Mouse (Mus musculus): ENCODE measurements at regions not wholly inside any gene's neighbourhood (a gene's known extent, or its start where the extent isn't known, plus 50 kb on each side); places are given as distances from the start of the nearest gene placed in this dataset.

GRCm38 (mm10) chr1:90668787-90669186 lies 66.0 kb downstream of the Cops8 start:
- DNase-seq = no peak

- DNase-seq = no peak
Observed at GRCm38 (mm10) chr1:90669237-90669636, 66.5 kb downstream of the Cops8 start.

GRCm38 (mm10) chr1:90670346-90670745 lies 67.6 kb downstream of the Cops8 start:
- DNase-seq = no peak

GRCm38 (mm10) chr1:90673751-90674150 lies 71.0 kb downstream of the Cops8 start:
- DNase-seq = peak; percentile 77

- peak; percentile 87 for DNase-seq
Observed at GRCm38 (mm10) chr1:90676192-90677006, 73.6 kb downstream of the Cops8 start.

GRCm38 (mm10) chr1:90677188-90677587 lies 74.4 kb downstream of the Cops8 start:
- DNase-seq = peak; percentile 55

- DNase-seq = no peak
Observed at GRCm38 (mm10) chr1:90677651-90678201, 74.9 kb downstream of the Cops8 start.

- no peak for DNase-seq
Observed at GRCm38 (mm10) chr1:90678416-90678815, 75.6 kb downstream of the Cops8 start.

GRCm38 (mm10) chr1:90688086-90688485 lies 85.3 kb downstream of the Cops8 start:
- DNase-seq = no peak

GRCm38 (mm10) chr1:90690591-90691116 lies 87.9 kb downstream of the Cops8 start:
- DNase-seq = no peak

GRCm38 (mm10) chr1:90691157-90691594 lies 88.4 kb downstream of the Cops8 start:
- DNase-seq = no peak

- peak; percentile 9 for DNase-seq
Observed at GRCm38 (mm10) chr1:90692851-90693250, 90.1 kb downstream of the Cops8 start.

- peak; percentile 48 for DNase-seq
Observed at GRCm38 (mm10) chr1:90694761-90695160, 92.0 kb downstream of the Cops8 start.

- peak; percentile 88 for DNase-seq
Observed at GRCm38 (mm10) chr1:90695166-90695749, 92.5 kb downstream of the Cops8 start.

GRCm38 (mm10) chr1:90696000-90696399 lies 93.2 kb downstream of the Cops8 start:
- peak; percentile 19 for DNase-seq

GRCm38 (mm10) chr1:90697056-90697596 lies 94.3 kb downstream of the Cops8 start:
- peak; percentile 58 for DNase-seq

- DNase-seq = no peak
Observed at GRCm38 (mm10) chr1:90698618-90699017, 95.8 kb downstream of the Cops8 start.

- DNase-seq = no peak
Observed at GRCm38 (mm10) chr1:90701756-90702155, 99.0 kb downstream of the Cops8 start.

- DNase-seq = no peak
Observed at GRCm38 (mm10) chr1:90706391-90706790, 103.6 kb downstream of the Cops8 start.

- DNase-seq = no peak
Observed at GRCm38 (mm10) chr1:90709761-90710160, 107.0 kb downstream of the Cops8 start.

GRCm38 (mm10) chr1:90710566-90710965 lies 107.8 kb downstream of the Cops8 start:
- DNase-seq = no peak

GRCm38 (mm10) chr1:90711103-90711502 lies 108.3 kb downstream of the Cops8 start:
- no peak for DNase-seq
